Mouse (Mus musculus): ENCODE results near the gene Fto.

- TF ChIP-seq CTCF (IDR thresholded peaks at IDR 0.05; ENCODE audit: borderline replicate concordance, extremely low read depth, insufficient read depth, insufficient read length) (no peak), POLR2A (IDR thresholded peaks at IDR 0.05; ENCODE audit: borderline replicate concordance, extremely low read depth, insufficient read depth, insufficient read length, poor library complexity, severe bottlenecking) (no peak)
Measured at GRCm38 (mm10) chr8:91715387-91716085, 402.2 kb downstream of the Fto start.

Data from brain, embryonic 14.5 days (tissue).